Mouse (Mus musculus) MEL (cell line): ENCODE measurements around the gene Mid1. TPM values are rescaled to one million over a fixed set of nuclear protein-coding genes. Genes with fewer than 3 reads are reported as not detected.
"Not testable (repeated sequence)": the region's sequence is repeated elsewhere in the genome, so short reads cannot be mapped to it uniquely, and the experiment has no call there.

Experiments used
- DNase-seq: peaks from one replicate; pipeline ENCODE4 v3.0.0; 2011; ENCODE audit warnings: low read depth, low spot score
- H3K27ac ChIP-seq: 2 replicates; pipeline ENCODE4 v1.5.1; 2012; ENCODE audit warnings: low read depth, mild to moderate bottlenecking, control low read depth, low read length, moderate library complexity; ENCODE audit not compliant: control insufficient read depth
- H3K27me3 ChIP-seq, 2 experiments: fragments of 150-350 bp in 1 of 2; sonication (generic) in 1 of 2; 2 replicates each; pipeline ENCODE4 v1.6.1; 2012; ENCODE audit warnings: low read length in 2 of 2, mild to moderate bottlenecking in 2 of 2, improper control_type of control experiment in 1 of 2, moderate library complexity in 1 of 2; ENCODE audit not compliant: insufficient read depth in 2 of 2, control insufficient read depth in 1 of 2
- H3K36me3 ChIP-seq, 2 experiments: 2 replicates each; pipeline ENCODE4 v1.6.1; 2012 to 2014; ENCODE audit warnings: low read length in 2 of 2, improper control_type of control experiment in 1 of 2, inconsistent platforms in 1 of 2, mild to moderate bottlenecking in 1 of 2; ENCODE audit not compliant: insufficient read depth in 2 of 2, control insufficient read depth in 1 of 2
- H3K4me1 ChIP-seq, 2 experiments: fragments of 150-350 bp in 1 of 2; sonication (generic) in 1 of 2; 2 replicates each; pipeline ENCODE4 v1.6.1; 2012; ENCODE audit warnings: low read length in 2 of 2, improper control_type of control experiment in 1 of 2, mild to moderate bottlenecking in 1 of 2; ENCODE audit not compliant: insufficient read depth in 2 of 2, control insufficient read depth in 1 of 2
- H3K4me3 ChIP-seq, 2 experiments: fragments of 150-350 bp in 1 of 2; sonication (generic) in 1 of 2; 2 replicates each; pipeline ENCODE4 v1.5.1; 2012; ENCODE audit warnings: low read depth in 2 of 2, low read length in 2 of 2, mild to moderate bottlenecking in 2 of 2, moderate library complexity in 2 of 2, control low read depth in 1 of 2, improper control_type of control experiment in 1 of 2; ENCODE audit not compliant: control insufficient read depth in 1 of 2, insufficient read depth in 1 of 2
- H3K79me2 ChIP-seq: 2 replicates; pipeline ENCODE4 v1.6.1; 2012; ENCODE audit warnings: mild to moderate bottlenecking, low read length, moderate library complexity; ENCODE audit not compliant: control insufficient read depth, poor library complexity, insufficient read depth
- H3K9ac ChIP-seq: 2 replicates; pipeline ENCODE4 v1.6.1; 2012; ENCODE audit warnings: low read depth, mild to moderate bottlenecking, control low read depth, low read length, moderate library complexity; ENCODE audit not compliant: control insufficient read depth, poor library complexity, severe bottlenecking
- H3K9me3 ChIP-seq: fragments of 150-350 bp; sonication (generic); replicated peaks from 2 replicates; pipeline ENCODE4 v1.6.1; 2012; ENCODE audit warnings: mild to moderate bottlenecking, low read length, improper control_type of control experiment, moderate library complexity; ENCODE audit not compliant: insufficient read depth
- EP300 ChIP-seq, 2 experiments: IDR thresholded peaks; 2 replicates each; pipeline ENCODE4 v1.6.1; 2011; ENCODE audit warnings: improper control_type of control experiment in 2 of 2, low read length in 2 of 2, low read depth in 1 of 2, mild to moderate bottlenecking in 1 of 2
- GATA1 ChIP-seq: IDR thresholded peaks from 2 replicates; pipeline ENCODE4 v1.6.1; 2011; ENCODE audit warnings: low read depth, low read length, improper control_type of control experiment
- POLR2AphosphoS2 ChIP-seq: IDR thresholded peaks from 2 replicates; pipeline ENCODE4 v1.6.1; 2011; ENCODE audit warnings: low read length, improper control_type of control experiment
- RCOR1 ChIP-seq: IDR thresholded peaks from 2 replicates; pipeline ENCODE4 v1.6.1; 2012; ENCODE audit warnings: low read depth, mild to moderate bottlenecking, inconsistent platforms, low read length, improper control_type of control experiment
- polyA plus RNA-seq, 2 experiments: library from polyadenylated mRNA; stranded (reverse) in 1 of 2; unstranded in 1 of 2; fragments of >175 nt in 1 of 2; fragments of >200 nt in 1 of 2; gene quantifications; 2 replicates each; pipeline versions ENCODE4 v1.2.1 to v1.2.4; 2012; ENCODE audit warnings: low replicate concordance in 2 of 2, low read depth in 1 of 2; ENCODE audit not compliant: insufficient read length in 2 of 2, insufficient read depth in 1 of 2, missing spikeins in 1 of 2
- total RNA-seq: library from RNA; depleted of rRNA; stranded (reverse); fragments of 300-350 nt; gene quantifications from 2 replicates; pipeline ENCODE4 v1.2.3, GENCODE M21; 2012

Gene Mid1
- total and polyA plus RNA-seq, 3 experiments, result 1.4 to 7.8 TPM; not detected in 1

DNA sequence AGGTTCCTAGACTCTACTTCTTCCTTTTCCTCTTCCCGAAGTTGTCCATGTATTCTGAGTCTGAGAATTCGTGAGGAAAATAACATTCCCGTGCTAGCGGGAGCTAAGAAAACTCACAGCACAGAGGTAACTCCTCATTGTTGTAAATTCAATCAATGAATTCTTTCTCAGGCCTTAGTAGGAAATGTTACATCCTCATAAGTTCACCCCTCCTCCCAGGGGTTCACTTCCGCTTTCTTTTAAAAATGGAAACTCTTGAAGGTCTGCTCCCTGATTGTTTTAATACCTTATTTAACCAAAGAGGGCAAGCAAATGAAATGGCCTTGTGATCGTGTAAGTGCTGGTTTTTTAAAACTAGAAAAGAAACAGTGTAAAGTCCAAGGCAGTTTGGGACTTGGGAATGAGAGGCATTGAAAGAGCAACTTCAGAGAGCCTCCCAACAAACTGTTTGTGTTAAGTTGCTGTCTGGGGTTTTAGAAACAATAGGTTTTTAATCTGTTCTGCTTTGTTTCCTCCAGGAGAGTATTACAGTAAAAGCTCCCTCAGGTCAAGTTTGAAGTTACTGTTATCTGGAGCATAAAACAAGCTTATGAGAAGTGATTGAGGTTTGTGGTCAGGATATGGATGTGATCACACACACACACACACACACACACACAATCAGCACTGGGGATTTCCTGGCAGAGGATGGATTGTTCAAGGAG lies 287.9 kb downstream of the Mid1 start:
- H3K9ac ChIP-seq, H3K4me1 ChIP-seq, H3K4me3 ChIP-seq, H3K27ac ChIP-seq, H3K79me2 ChIP-seq, DNase-seq, H3K36me3 ChIP-seq, H3K9me3 ChIP-seq, H3K27me3 ChIP-seq: not testable (repeated sequence)
- TF ChIP-seq POLR2AphosphoS2 (0 out of 2 replicates have a peak, but pooled peaks have one; percentile 15), EP300 (IDR thresholded peaks at IDR 0.05; ENCODE audit: low read depth in 1 of 2, low read length in 2 of 2) (0 out of 4 replicates have a peak, but pooled peaks have one; percentile 21 to 23), RCOR1 (peak; percentile 95), GATA1 (peak; percentile 31)

DNA sequence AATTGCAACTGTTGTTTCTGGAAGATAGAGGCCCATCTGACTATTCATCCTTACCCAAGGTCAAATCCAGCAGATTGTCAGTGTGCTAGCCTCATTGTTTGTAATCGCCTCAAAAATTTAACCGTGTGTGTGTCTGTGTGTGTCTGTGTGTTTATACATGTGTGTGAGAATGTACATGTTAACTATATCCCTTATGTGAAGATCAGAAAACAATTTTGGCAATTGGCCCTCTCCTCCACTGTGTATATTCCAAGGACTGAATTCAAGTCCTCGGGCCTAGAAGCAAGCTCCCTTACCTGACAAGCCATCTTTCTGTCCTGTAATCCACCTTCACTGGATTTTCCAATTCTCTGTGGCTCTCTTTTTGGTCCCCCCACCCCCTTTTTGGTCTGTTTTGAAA lies 288.8 kb downstream of the Mid1 start:
- not testable (repeated sequence) for H3K9ac ChIP-seq, H3K4me1 ChIP-seq, H3K27me3 ChIP-seq, DNase-seq, H3K27ac ChIP-seq, H3K79me2 ChIP-seq, H3K4me3 ChIP-seq, H3K36me3 ChIP-seq, H3K9me3 ChIP-seq
- TF ChIP-seq POLR2AphosphoS2, result peak; percentile 64; the same call in 1 of the 2 replicates

DNA sequence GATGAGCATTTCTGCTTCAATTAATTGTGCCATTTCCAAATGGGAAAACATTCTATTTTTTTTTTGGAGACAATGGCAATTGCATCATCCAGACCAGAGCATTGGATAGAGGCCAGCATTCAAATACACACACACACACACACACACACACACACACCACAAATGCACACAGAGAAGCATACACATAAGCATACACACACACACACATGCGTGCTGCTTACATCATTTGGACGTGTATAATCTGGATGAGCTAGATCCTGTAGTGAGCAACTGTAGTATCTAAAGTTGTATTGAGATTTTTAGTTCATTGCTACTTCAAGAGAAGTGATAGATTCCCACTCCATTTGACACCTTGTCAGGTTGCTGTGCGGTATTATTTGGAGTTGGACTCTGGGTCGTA lies 289.5 kb downstream of the Mid1 start:
- not testable (repeated sequence) for H3K27ac ChIP-seq, H3K9me3 ChIP-seq

DNA sequence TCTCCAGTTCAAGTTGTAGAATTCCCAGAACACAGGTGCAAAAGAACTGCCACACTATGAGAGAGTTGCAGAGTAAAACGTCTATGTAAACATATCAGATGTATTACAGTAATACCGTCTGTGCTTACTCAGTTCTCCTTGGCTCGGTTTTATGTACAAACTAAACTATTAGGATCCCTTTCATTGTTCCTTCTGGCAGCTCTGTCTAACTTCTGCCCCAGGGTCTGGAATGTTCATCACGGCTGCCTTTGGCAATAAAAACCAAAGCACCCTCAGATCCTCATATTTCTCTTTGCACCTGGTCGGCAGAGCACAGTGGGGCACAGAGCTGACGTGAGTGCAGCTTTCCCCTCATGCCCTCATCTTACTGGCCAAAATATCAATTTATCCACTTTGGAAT lies 290.0 kb downstream of the Mid1 start:
- H3K36me3 ChIP-seq, DNase-seq, H3K27me3 ChIP-seq, H3K79me2 ChIP-seq, H3K9ac ChIP-seq, H3K4me1 ChIP-seq, H3K27ac ChIP-seq, H3K4me3 ChIP-seq, H3K9me3 ChIP-seq: not testable (repeated sequence)

More for the DNA sequence above, 289.5 kb downstream of the Mid1 start:
- DNase-seq, H3K4me1 ChIP-seq, H3K4me3 ChIP-seq, H3K79me2 ChIP-seq, H3K27me3 ChIP-seq, H3K9ac ChIP-seq, H3K36me3 ChIP-seq: not testable (repeated sequence)

DNA sequence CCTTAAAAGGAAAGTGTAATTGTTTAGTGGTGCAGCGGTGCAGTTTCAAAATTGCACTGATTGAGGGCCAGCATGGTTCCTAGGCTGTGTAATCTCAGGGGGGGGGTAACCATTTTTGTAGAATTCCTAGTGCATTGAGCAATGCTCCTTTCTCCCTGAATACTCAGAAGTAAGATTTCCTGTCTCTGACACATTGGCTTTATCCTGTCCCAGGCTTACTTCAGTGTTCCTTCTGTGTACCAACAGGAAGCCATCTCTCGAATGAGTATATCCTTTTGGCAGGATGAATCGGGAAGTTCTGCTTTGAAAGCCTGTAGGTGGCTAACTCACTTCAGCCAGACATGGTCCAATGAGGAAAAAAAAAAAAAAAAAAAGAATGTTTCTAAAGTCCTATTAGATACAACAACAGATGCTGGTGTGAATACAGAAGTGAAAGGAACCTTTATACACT lies 290.7 kb downstream of the Mid1 start:
- H3K27ac ChIP-seq, H3K4me3 ChIP-seq, H3K9me3 ChIP-seq, H3K9ac ChIP-seq, H3K27me3 ChIP-seq, H3K4me1 ChIP-seq, H3K36me3 ChIP-seq, DNase-seq, H3K79me2 ChIP-seq: not testable (repeated sequence)

DNA sequence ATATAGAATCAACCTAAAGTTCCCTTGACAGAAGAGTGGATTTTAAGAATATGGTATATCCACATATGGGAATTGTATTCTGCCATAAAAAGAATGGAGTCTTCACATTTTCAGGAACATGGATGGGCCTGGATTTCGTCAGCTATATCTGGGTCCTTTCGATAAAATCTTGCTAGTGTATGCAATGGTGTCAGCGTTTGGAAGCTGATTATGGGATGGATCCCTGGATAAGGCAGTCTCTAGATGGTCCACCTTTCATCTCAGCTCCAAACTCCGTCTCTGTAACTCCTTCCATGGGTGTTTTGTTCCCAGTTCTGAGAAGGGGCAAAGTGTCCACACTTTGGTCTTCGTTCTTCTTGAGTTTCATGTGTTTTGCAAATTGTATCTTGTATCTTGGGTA lies 291.3 kb downstream of the Mid1 start:
- not testable (repeated sequence) for H3K9ac ChIP-seq, H3K27me3 ChIP-seq, H3K36me3 ChIP-seq, H3K9me3 ChIP-seq, DNase-seq, H3K4me1 ChIP-seq, H3K27ac ChIP-seq, H3K79me2 ChIP-seq, H3K4me3 ChIP-seq
